Mouse (Mus musculus): ENCODE data around the gene Wars2. TPM values are rescaled to one million over a fixed set of nuclear protein-coding genes. Genes with fewer than 3 reads are reported as not detected.

Wars2 gene
- polyA plus RNA-seq, 1 experiment from 2014 or later: 7.1 TPM

- Histone ChIP-seq H3K9ac (replicated peaks; ENCODE audit: low read depth, low read length) (no peak overlapping the region), H3K27me3 (ENCODE audit: control insufficient read depth, insufficient read depth, low read length) (peaks cover 72% of the 10 kb centered on the region), H3K9me3 (ENCODE audit: control insufficient read depth, low read length) (no peaks in the 10 kb centered on the region), H3K27ac (ENCODE audit: low read depth, low read length) (no peak overlapping the region), H3K4me3 (ENCODE audit: low read depth, low read length) (no peak overlapping the region), H3K4me2 (ENCODE audit: low read depth, low read length) (no peak overlapping the region), H3K36me3 (ENCODE audit: control insufficient read depth, insufficient read depth, low read length) (no peaks in the 10 kb centered on the region), H3K4me1 (ENCODE audit: control insufficient read depth, insufficient read depth, low read length) (no peaks in the 10 kb centered on the region)
- ATAC-seq (ENCODE audit: low read depth): no peak
- 1% methylated on average over 11 of the region's 11 CpGs for WGBS
Observed at GRCm38 (mm10) chr3:99249551-99249870, 108.6 kb downstream of the Wars2 start.

- no peak for ATAC-seq (ENCODE audit: low read depth)
- 0% methylated on average over 6 of the region's 6 CpGs for WGBS
- H3K27ac ChIP-seq (ENCODE audit: low read depth, low read length): no peak overlapping the region
Observed at GRCm38 (mm10) chr3:99249906-99250305, 109.0 kb downstream of the Wars2 start.

GRCm38 (mm10) chr3:99251271-99252165, 110.7 kb downstream of the Wars2 start:
- no peak for ATAC-seq (ENCODE audit: low read depth)
- H3K36me3 ChIP-seq (ENCODE audit: control insufficient read depth, insufficient read depth, low read length): no peaks in the 10 kb centered on the region
- no peak overlapping the region for H3K4me3 ChIP-seq (ENCODE audit: low read depth, low read length)
- H3K9me3 ChIP-seq (ENCODE audit: control insufficient read depth, low read length): no peaks in the 10 kb centered on the region
- H3K4me1 ChIP-seq (ENCODE audit: control insufficient read depth, insufficient read depth, low read length): no peaks in the 10 kb centered on the region
- peaks cover 69% of the 10 kb centered on the region for H3K27me3 ChIP-seq (ENCODE audit: control insufficient read depth, insufficient read depth, low read length)
- no peak overlapping the region for H3K9ac ChIP-seq (replicated peaks; ENCODE audit: low read depth, low read length)
- H3K27ac ChIP-seq (ENCODE audit: low read depth, low read length): no peak overlapping the region
- H3K4me2 ChIP-seq (ENCODE audit: low read depth, low read length): no peak overlapping the region
- 6% methylated on average over 6 of the region's 6 CpGs for WGBS

More at GRCm38 (mm10) chr3:99249906-99250305, 109.0 kb downstream of the Wars2 start:
- Histone ChIP-seq H3K4me1 (ENCODE audit: control insufficient read depth, insufficient read depth, low read length) (no peaks in the 10 kb centered on the region), H3K27me3 (ENCODE audit: control insufficient read depth, insufficient read depth, low read length) (peaks cover 70% of the 10 kb centered on the region), H3K9ac (replicated peaks; ENCODE audit: low read depth, low read length) (no peak overlapping the region), H3K9me3 (ENCODE audit: control insufficient read depth, low read length) (no peaks in the 10 kb centered on the region), H3K4me2 (ENCODE audit: low read depth, low read length) (no peak overlapping the region), H3K4me3 (ENCODE audit: low read depth, low read length) (no peak overlapping the region), H3K36me3 (ENCODE audit: control insufficient read depth, insufficient read depth, low read length) (no peaks in the 10 kb centered on the region)

- no peaks in the 10 kb centered on the region for H3K36me3 ChIP-seq (ENCODE audit: control insufficient read depth, insufficient read depth, low read length)
- no peak for ATAC-seq (ENCODE audit: low read depth)
- peaks cover 69% of the 10 kb centered on the region for H3K27me3 ChIP-seq (ENCODE audit: control insufficient read depth, insufficient read depth, low read length)
- no peak overlapping the region for H3K27ac ChIP-seq (ENCODE audit: low read depth, low read length)
- no peak overlapping the region for H3K4me2 ChIP-seq (ENCODE audit: low read depth, low read length)
- H3K9me3 ChIP-seq (ENCODE audit: control insufficient read depth, low read length): no peaks in the 10 kb centered on the region
- H3K9ac ChIP-seq (replicated peaks; ENCODE audit: low read depth, low read length): no peak overlapping the region
- no peak overlapping the region for H3K4me3 ChIP-seq (ENCODE audit: low read depth, low read length)
- no peaks in the 10 kb centered on the region for H3K4me1 ChIP-seq (ENCODE audit: control insufficient read depth, insufficient read depth, low read length)
- WGBS: 1% methylated on average over 16 of the region's 16 CpGs
Observed at GRCm38 (mm10) chr3:99252461-99253091, 111.7 kb downstream of the Wars2 start.

- Histone ChIP-seq H3K27me3 (ENCODE audit: control insufficient read depth, insufficient read depth, low read length) (peaks cover 67% of the 10 kb centered on the region), H3K9me3 (ENCODE audit: control insufficient read depth, low read length) (no peaks in the 10 kb centered on the region), H3K27ac (ENCODE audit: low read depth, low read length) (no peak overlapping the region), H3K4me2 (ENCODE audit: low read depth, low read length) (no peak overlapping the region), H3K4me3 (ENCODE audit: low read depth, low read length) (no peak overlapping the region), H3K4me1 (ENCODE audit: control insufficient read depth, insufficient read depth, low read length) (no peaks in the 10 kb centered on the region), H3K9ac (replicated peaks; ENCODE audit: low read depth, low read length) (no peak overlapping the region), H3K36me3 (ENCODE audit: control insufficient read depth, insufficient read depth, low read length) (no peaks in the 10 kb centered on the region)
- ATAC-seq (ENCODE audit: low read depth): no peak
- WGBS: under 1% methylated on average over 12 of the region's 12 CpGs
Observed at GRCm38 (mm10) chr3:99253092-99253488, 112.2 kb downstream of the Wars2 start.

- Histone ChIP-seq H3K27me3 (ENCODE audit: control insufficient read depth, insufficient read depth, low read length) (peaks cover 69% of the 10 kb centered on the region), H3K9ac (replicated peaks; ENCODE audit: low read depth, low read length) (no peak overlapping the region), H3K9me3 (ENCODE audit: control insufficient read depth, low read length) (no peaks in the 10 kb centered on the region), H3K4me3 (ENCODE audit: low read depth, low read length) (peak overlapping the region; percentile 14; the same call in 1 of the 2 replicates), H3K4me2 (ENCODE audit: low read depth, low read length) (peak overlapping the region; percentile 36), H3K4me1 (ENCODE audit: control insufficient read depth, insufficient read depth, low read length) (no peaks in the 10 kb centered on the region), H3K36me3 (ENCODE audit: control insufficient read depth, insufficient read depth, low read length) (no peaks in the 10 kb centered on the region), H3K27ac (ENCODE audit: low read depth, low read length) (no peak overlapping the region)
- peak; percentile 54 for ATAC-seq (ENCODE audit: low read depth)
- under 1% methylated on average over 73 of the region's 73 CpGs for WGBS
Observed at GRCm38 (mm10) chr3:99253497-99254451, 112.9 kb downstream of the Wars2 start.

GRCm38 (mm10) chr3:99254559-99255151, 113.8 kb downstream of the Wars2 start:
- H3K4me1 ChIP-seq (ENCODE audit: control insufficient read depth, insufficient read depth, low read length): no peaks in the 10 kb centered on the region
- ATAC-seq (ENCODE audit: low read depth): no peak
- no peak overlapping the region for H3K9ac ChIP-seq (replicated peaks; ENCODE audit: low read depth, low read length)
- H3K36me3 ChIP-seq (ENCODE audit: control insufficient read depth, insufficient read depth, low read length): no peaks in the 10 kb centered on the region
- H3K4me2 ChIP-seq (ENCODE audit: low read depth, low read length): no peak overlapping the region
- 2% methylated on average over 15 of the region's 15 CpGs for WGBS
- H3K27me3 ChIP-seq (ENCODE audit: control insufficient read depth, insufficient read depth, low read length): peaks cover 75% of the 10 kb centered on the region
- H3K27ac ChIP-seq (ENCODE audit: low read depth, low read length): no peak overlapping the region
- no peaks in the 10 kb centered on the region for H3K9me3 ChIP-seq (ENCODE audit: control insufficient read depth, low read length)
- no peak overlapping the region for H3K4me3 ChIP-seq (ENCODE audit: low read depth, low read length)

- ATAC-seq (ENCODE audit: low read depth): no peak
- 3% methylated on average over 11 of the region's 11 CpGs for WGBS
- Histone ChIP-seq H3K36me3 (ENCODE audit: control insufficient read depth, insufficient read depth, low read length) (no peaks in the 10 kb centered on the region), H3K9ac (replicated peaks; ENCODE audit: low read depth, low read length) (no peak overlapping the region), H3K4me1 (ENCODE audit: control insufficient read depth, insufficient read depth, low read length) (no peaks in the 10 kb centered on the region), H3K27ac (ENCODE audit: low read depth, low read length) (no peak overlapping the region), H3K9me3 (ENCODE audit: control insufficient read depth, low read length) (no peaks in the 10 kb centered on the region), H3K4me3 (ENCODE audit: low read depth, low read length) (no peak overlapping the region), H3K4me2 (ENCODE audit: low read depth, low read length) (no peak overlapping the region), H3K27me3 (ENCODE audit: control insufficient read depth, insufficient read depth, low read length) (peaks cover 71% of the 10 kb centered on the region)
Observed at GRCm38 (mm10) chr3:99255411-99256365, 114.8 kb downstream of the Wars2 start.

All from neural tube, embryonic 14.5 days (tissue).